8 mouse cellular contexts compared by ENCODE assay signal in the genomic region with DNA sequence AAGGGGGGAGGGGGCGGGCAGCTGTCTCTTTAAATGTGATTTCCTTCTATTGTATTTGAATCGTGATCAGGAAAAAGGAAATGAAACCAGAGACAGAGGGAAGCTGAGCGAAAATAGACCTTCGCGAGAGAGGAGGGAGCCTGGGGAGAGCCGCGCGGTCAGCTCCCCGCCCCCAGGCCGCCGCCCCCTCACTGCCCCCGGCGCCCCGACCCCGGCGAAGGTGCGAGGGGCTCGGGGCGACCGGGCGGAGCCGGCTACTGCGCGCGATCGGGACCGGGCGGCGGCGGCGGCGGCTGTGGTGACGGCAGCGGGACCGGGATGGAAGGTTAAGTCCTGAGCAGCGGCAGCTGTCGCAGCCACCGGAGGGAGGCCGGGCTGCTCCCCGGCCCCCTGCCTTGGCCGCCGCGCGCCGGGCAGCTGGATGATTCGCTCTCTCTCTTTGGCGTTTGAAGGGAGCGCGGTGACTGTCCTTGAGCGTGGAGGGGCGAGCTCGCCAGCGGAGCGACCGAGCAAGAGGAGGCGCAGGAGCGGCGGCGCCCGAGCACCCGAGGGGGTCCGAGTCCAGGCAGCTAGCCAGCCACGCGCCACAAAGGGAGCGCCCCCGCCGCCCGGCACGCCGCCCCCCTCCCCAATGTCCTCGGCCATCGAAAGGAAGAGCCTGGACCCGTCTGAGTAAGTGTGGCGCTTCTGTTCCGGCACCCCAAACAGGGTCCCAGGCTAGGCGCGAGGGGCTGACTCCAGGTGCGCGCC. TPM values are rescaled to one million over a fixed set of nuclear protein-coding genes. Genes with fewer than 3 reads are reported as not detected.
DNase-seq lines count a peak whose midpoint lies in the region; ATAC-seq and TF ChIP-seq lines count a peak whose summit lies in the region.

No protein-coding gene starts in this region.

- H3K27ac ChIP-seq in left cerebral cortex, adult 2 months: peak overlapping the region; percentile 87
- H3K27ac ChIP-seq in liver, embryonic 11.5 days (ENCODE audit: low read depth, low read length): peak overlapping the region; percentile 93

- 0 out of 2 replicates have a peak, but pooled peaks have one; percentile 13 for ATAC-seq in liver, embryonic 11.5 days (replicated peaks; ENCODE audit: low FRiP score)
- ATAC-seq in monocyte, adult 5-6 weeks (replicated peaks; ENCODE audit: insufficient number of reproducible peaks, low FRiP score, low TSS enrichment, poor library complexity, severe bottlenecking): peak; percentile 54; the same call in 1 of the 2 replicates

- peak; percentile 31 to 32 for DNase-seq in left cerebral cortex, adult 2 months (ENCODE audit: extremely low spot score in 1 of 2, low spot score in 2 of 2)
- DNase-seq in left cerebral cortex, adult 11 months (ENCODE audit: low spot score): no peak
- peak; percentile 68 for DNase-seq in embryo, embryonic 11 days
- peak; percentile 73 to 78 for DNase-seq in heart, adult 18-20 months
- peak; percentile 27 for DNase-seq in kidney, adult 11 months
- DNase-seq in liver, embryonic 11.5 days (ENCODE audit: low spot score): peak; percentile 67
- peak; percentile 78 for DNase-seq in splenic B cell, adult 2 months (ENCODE audit: low read depth, low spot score)

- H3K36me3 ChIP-seq in liver, embryonic 11.5 days (ENCODE audit: control insufficient read depth, insufficient read depth, low read length): peaks cover 7% of the 10 kb centered on the region
- H3K36me3 ChIP-seq in splenic B cell, adult 2 months (ENCODE audit: control insufficient read depth, insufficient read depth, low read length, poor library complexity, severe bottlenecking): peaks cover 5% of the 10 kb centered on the region; the same call in 1 of the 2 replicates

- WGBS in liver, embryonic 11.5 days: under 1% methylated on average over 62 of the region's 79 CpGs

- peak overlapping the region; percentile 83 for H3K4me2 ChIP-seq in liver, embryonic 11.5 days

- peak overlapping the region; percentile 98 for H3K9ac ChIP-seq in liver, embryonic 11.5 days (ENCODE audit: low read depth, low read length)

- peaks cover 3% of the 10 kb centered on the region; the same call in 1 of the 2 replicates for H3K27me3 ChIP-seq in liver, embryonic 11.5 days (replicated peaks; ENCODE audit: control insufficient read depth, insufficient read depth, low read length)
- H3K27me3 ChIP-seq in splenic B cell, adult 2 months (ENCODE audit: control insufficient read depth, insufficient read depth, low read length, poor library complexity, severe bottlenecking): no peaks in the 10 kb centered on the region

- no peak for TF ChIP-seq CTCF in left cerebral cortex, adult 2 months (IDR thresholded peaks at IDR 0.05)

- intact Hi-C loops in left cerebral cortex, adult 2 months (cut with DNase I): no loop called here

- no peaks in the 10 kb centered on the region for H3K9me3 ChIP-seq in liver, embryonic 11.5 days (ENCODE audit: control insufficient read depth, low read length)

- peaks cover 23% of the 10 kb centered on the region for H3K4me1 ChIP-seq in liver, embryonic 11.5 days (replicated peaks; ENCODE audit: control insufficient read depth, insufficient read depth, low read length)

- H3K4me3 ChIP-seq in left cerebral cortex, adult 2 months: peak overlapping the region; percentile 72
- H3K4me3 ChIP-seq in liver, embryonic 11.5 days (ENCODE audit: low read depth, low read length): peak overlapping the region; percentile 91

RNA-seq across cellular contexts. Expression of gene Lmo2, which starts 12.4 kb away (rescaled TPM):
- total RNA-seq in left cerebral cortex, adult 2 months (2021): 10 to 100 TPM; 13.4 to 13.7 TPM
- 10 to 100 TPM; 21.6 to 26.0 TPM for total RNA-seq in heart, adult 18-20 months (2021)
- 185 and 191 TPM in 2 replicates for polyA plus RNA-seq in liver, embryonic 11.5 days (2014; fragmentation: Nextera tagmentation; extraction: Ambion mirVana)
- 50.1 to 71.8 TPM (median 67.7 TPM) in 3 replicates for total RNA-seq in monocyte, adult 5-6 weeks (2017)

RNA-seq across cellular contexts. Expression of gene Fbxo3, which starts 57.3 kb away (rescaled TPM):
- 10 to 100 TPM; 55.4 to 59.7 TPM for total RNA-seq in left cerebral cortex, adult 2 months (2021)
- 10 to 100 TPM; 47.4 to 48.9 TPM for total RNA-seq in heart, adult 18-20 months (2021)
- polyA plus RNA-seq in liver, embryonic 11.5 days (2014; fragmentation: Nextera tagmentation; extraction: Ambion mirVana): 75.0 and 85.9 TPM in 2 replicates
- 38.1 to 50.3 TPM (median 42.5 TPM) in 3 replicates for total RNA-seq in monocyte, adult 5-6 weeks (2017)

RNA-seq across cellular contexts. Expression of gene 4931422A03Rik, which starts 57.9 kb away (rescaled TPM):
- not detected for total RNA-seq in left cerebral cortex, adult 2 months (2021)
- total RNA-seq in heart, adult 18-20 months (2021): not detected
- 3.2 and 3.5 TPM in 2 replicates for polyA plus RNA-seq in liver, embryonic 11.5 days (2014; fragmentation: Nextera tagmentation; extraction: Ambion mirVana)
- total RNA-seq in monocyte, adult 5-6 weeks (2017): not detected in 3 replicates
